Mouse (Mus musculus): Measurements from ENCODE around the gene Pon1. TPM values are rescaled to one million over a fixed set of nuclear protein-coding genes. Genes with fewer than 3 reads are reported as not detected.

Pon1 gene
- polyA plus RNA-seq, 1 experiment from 2014 or later: 11.1 TPM

DNA sequence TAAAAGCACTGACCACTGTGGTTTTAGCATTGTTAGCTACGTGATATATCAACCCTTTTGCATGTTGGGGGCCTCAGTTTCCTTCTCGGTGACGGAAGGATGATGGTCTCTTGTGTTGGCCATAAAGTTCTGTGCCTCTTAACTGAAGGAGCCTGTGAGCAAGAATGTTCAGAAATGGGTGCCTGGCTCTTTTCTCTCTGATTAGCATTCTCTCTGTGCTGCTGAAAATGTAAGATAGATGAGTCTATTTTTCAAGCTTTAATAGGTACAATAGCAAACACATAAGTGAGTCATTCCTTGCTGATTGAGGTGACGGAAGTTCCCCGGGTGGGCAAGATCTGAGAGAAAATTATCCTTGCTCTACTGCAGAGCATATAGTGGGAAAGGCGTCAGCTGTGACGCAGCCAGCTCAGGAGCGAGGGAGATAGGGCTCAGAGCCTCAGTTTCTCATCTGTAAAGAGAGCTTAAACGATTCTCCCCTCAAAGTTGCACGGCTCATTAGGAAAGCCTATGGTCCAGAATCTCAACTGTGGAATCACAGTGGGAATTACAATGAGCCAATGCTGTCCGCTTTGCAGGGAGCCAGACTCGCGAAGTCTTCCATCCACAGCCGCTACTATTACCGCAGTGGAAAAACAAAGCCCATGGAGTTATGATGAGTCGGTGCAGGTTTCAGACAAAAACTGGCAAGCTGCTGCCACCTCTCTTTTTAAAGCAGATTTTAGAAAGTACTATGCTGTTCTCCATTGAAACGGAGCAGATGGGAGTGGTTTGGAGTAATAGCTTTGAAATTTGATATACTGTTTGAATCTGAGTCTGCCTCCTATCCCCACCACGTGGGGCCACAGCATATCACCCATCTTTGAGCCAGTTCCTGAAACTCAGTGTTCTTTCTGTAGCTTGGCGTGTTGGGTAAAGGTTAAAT lies 15.5 kb downstream of the Pon1 start:
- no peaks in the 10 kb centered on the region for H3K36me3 ChIP-seq
- 0 out of 2 replicates have a peak, but pooled peaks cover 6% of the 10 kb centered on the region for H3K4me1 ChIP-seq
- peak overlapping the region; percentile 44 for H3K4me2 ChIP-seq (replicated peaks)
- H3K4me3 ChIP-seq (replicated peaks): peak overlapping the region; percentile 19
- 34% methylated on average over 19 of the region's 19 CpGs for WGBS
- no peaks in the 10 kb centered on the region for H3K9me3 ChIP-seq (replicated peaks)
- H3K27ac ChIP-seq (replicated peaks): no peak overlapping the region
- H3K27me3 ChIP-seq: no peaks in the 10 kb centered on the region
- no peak overlapping the region for H3K9ac ChIP-seq
- ATAC-seq (ENCODE audit: insufficient number of reproducible peaks, low FRiP score, low TSS enrichment, low read depth): no peak

DNA sequence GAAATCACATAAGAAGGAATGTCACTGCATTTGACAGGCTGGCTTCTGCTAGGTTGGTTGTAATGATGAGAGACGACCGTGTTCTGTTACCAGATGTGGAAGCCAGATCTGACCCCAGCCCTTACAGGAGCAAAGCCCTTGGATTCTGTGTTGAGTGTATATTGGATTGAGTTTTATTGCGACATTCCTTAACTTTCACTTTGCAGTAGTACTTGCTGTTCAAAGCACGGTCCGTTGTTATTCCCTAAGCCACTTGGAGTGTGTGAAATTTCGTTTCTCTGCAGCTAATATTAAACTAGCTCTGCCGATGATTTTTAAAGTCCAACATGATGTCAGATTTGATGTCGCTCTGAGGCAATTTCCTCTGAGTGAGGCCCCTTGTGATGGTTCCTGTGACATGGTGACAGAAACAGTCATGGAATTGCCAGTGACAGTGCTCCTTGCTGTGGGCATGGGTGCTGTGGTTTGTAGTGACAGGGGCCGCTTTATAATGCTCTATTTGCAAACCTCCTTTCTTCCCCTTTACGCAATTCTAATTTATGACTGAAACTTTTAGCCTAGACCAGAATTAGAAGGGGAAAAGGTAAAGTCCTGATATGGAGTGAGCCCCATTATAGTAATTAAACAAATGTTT lies 19.4 kb downstream of the Pon1 start:
- no peak overlapping the region for H3K4me2 ChIP-seq (replicated peaks)
- 77% methylated on average over 10 of the region's 10 CpGs for whole genome bisulfite sequencing
- no peak overlapping the region for H3K9ac ChIP-seq
- H3K9me3 ChIP-seq (replicated peaks): no peaks in the 10 kb centered on the region
- H3K27me3 ChIP-seq: no peaks in the 10 kb centered on the region
- H3K27ac ChIP-seq (replicated peaks): no peak overlapping the region
- 0 out of 2 replicates have a peak, but pooled peaks cover 6% of the 10 kb centered on the region for H3K4me1 ChIP-seq
- no peaks in the 10 kb centered on the region for H3K36me3 ChIP-seq
- ATAC-seq (ENCODE audit: insufficient number of reproducible peaks, low FRiP score, low TSS enrichment, low read depth): no peak
- no peak overlapping the region for H3K4me3 ChIP-seq (replicated peaks)

DNA sequence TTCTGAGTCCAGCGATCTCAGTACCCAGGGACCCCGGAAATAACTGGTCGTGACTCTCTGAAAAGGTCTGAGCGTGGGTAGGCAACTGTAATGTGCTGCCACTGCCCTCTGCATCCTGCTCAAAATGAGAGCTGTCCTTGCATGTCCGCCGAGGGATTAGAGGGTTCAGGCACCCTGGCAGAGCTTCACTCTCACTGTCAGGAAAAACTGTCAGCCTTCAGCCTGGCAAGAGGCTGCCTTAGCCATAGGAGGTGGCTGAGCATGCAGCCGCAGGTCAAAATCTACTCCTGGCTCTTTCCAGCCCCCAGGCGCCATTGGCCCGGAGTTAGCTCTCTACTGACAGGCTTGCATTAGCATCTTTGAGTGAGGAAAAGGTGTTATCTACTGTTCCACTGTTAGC lies 21.2 kb downstream of the Pon1 start:
- ATAC-seq (ENCODE audit: insufficient number of reproducible peaks, low FRiP score, low TSS enrichment, low read depth): no peak
- WGBS: 71% methylated on average over 9 of the region's 9 CpGs

DNA sequence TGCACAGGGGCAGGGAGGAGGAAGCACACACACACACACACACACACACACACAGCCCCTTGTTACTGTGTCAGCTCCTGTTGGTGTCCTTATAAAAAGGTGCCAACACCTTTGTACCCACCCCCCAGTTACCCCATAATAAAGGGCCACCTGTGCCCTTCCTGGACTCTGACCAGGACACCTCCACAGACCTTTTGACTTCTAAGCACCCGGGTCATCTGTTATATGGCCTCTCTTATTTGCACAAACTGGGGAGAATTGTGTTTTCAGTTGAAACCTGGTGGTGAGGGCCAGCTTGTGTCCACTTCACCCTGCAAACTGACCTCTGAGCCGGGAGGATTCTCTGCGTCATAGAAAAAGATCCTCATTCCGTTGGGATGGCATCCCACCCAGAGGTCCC lies 22.3 kb downstream of the Pon1 start:
- no peak overlapping the region for H3K4me3 ChIP-seq (replicated peaks)
- 80% methylated on average over 4 of the region's 4 CpGs for WGBS
- H3K27ac ChIP-seq (replicated peaks): no peak overlapping the region
- H3K9ac ChIP-seq: no peak overlapping the region
- no peaks in the 10 kb centered on the region for H3K27me3 ChIP-seq
- no peaks in the 10 kb centered on the region for H3K4me1 ChIP-seq
- no peak for ATAC-seq (ENCODE audit: insufficient number of reproducible peaks, low FRiP score, low TSS enrichment, low read depth)
- no peaks in the 10 kb centered on the region for H3K9me3 ChIP-seq (replicated peaks)
- no peak overlapping the region for H3K4me2 ChIP-seq (replicated peaks)
- no peaks in the 10 kb centered on the region for H3K36me3 ChIP-seq

More for the DNA sequence above, 21.2 kb downstream of the Pon1 start:
- H3K27me3 ChIP-seq: no peaks in the 10 kb centered on the region
- H3K4me2 ChIP-seq (replicated peaks): no peak overlapping the region
- H3K36me3 ChIP-seq: no peaks in the 10 kb centered on the region
- no peaks in the 10 kb centered on the region for H3K4me1 ChIP-seq
- no peak overlapping the region for H3K9ac ChIP-seq
- H3K4me3 ChIP-seq (replicated peaks): no peak overlapping the region
- no peak overlapping the region for H3K27ac ChIP-seq (replicated peaks)
- H3K9me3 ChIP-seq (replicated peaks): no peaks in the 10 kb centered on the region

DNA sequence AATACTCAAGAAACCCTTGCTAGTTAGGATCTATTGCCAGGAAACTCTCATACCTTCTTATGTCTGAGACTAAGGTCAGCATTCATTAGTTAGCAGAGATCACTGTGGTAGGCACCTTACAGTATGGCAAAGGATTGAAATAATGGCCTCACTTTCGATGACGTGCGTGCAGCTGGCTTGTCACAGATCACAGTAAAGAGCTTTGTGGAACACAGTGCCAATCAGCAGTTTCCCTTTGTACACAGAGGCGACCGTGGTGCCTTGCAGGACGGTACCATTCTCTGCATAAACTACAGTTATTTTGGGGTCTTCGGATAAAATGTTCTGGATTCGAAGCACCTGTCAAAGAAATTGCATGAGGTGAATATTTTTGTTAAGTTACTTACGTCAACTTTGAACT lies 25.6 kb downstream of the Pon1 start:
- Histone ChIP-seq H3K4me3 (replicated peaks) (no peak overlapping the region), H3K36me3 (no peaks in the 10 kb centered on the region), H3K27ac (replicated peaks) (no peak overlapping the region), H3K27me3 (no peaks in the 10 kb centered on the region), H3K9me3 (replicated peaks) (no peaks in the 10 kb centered on the region), H3K9ac (no peak overlapping the region), H3K4me1 (0 out of 2 replicates have a peak, but pooled peaks cover 4% of the 10 kb centered on the region), H3K4me2 (replicated peaks) (no peak overlapping the region)
- 82% methylated on average over 9 of the region's 9 CpGs for WGBS
- ATAC-seq (ENCODE audit: insufficient number of reproducible peaks, low FRiP score, low TSS enrichment, low read depth): no peak

DNA sequence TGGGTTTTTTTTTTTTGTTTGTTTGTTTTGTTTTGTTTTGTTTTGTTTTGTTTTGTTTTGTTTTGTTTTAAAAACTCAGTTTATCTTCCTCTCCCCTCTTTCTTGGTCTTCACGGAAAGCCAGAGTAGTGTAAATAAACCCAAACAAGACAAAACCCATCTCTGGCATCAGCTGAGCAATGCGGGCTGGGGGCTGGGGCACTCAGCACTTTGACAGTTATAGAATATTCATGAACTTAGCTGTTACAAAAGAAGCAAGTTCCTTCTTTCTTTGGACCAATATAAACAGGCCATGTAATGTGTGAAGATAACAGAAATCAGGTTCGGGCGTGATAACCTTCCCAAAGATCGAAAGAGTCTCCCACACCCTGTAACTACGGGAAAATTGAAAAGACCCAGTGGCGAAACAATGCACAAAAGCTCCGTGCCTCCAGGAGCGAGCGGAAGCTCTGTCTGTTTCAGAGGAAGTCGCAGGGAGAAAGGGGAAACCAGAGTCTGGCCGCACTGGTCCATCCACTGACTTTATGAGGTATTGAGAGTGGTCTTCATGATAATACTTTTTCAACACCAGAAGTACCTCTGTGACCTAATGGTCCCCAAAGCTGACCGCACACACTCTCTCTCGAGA lies 26.6 kb downstream of the Pon1 start:
- 55% methylated on average over 14 of the region's 14 CpGs for WGBS
- Histone ChIP-seq H3K4me2 (replicated peaks) (no peak overlapping the region), H3K36me3 (no peaks in the 10 kb centered on the region), H3K4me3 (replicated peaks) (no peak overlapping the region), H3K27ac (replicated peaks) (no peak overlapping the region), H3K4me1 (0 out of 2 replicates have a peak, but pooled peaks cover 4% of the 10 kb centered on the region), H3K9ac (no peak overlapping the region), H3K27me3 (no peaks in the 10 kb centered on the region), H3K9me3 (replicated peaks) (no peaks in the 10 kb centered on the region)
- ATAC-seq (ENCODE audit: insufficient number of reproducible peaks, low FRiP score, low TSS enrichment, low read depth): no peak

DNA sequence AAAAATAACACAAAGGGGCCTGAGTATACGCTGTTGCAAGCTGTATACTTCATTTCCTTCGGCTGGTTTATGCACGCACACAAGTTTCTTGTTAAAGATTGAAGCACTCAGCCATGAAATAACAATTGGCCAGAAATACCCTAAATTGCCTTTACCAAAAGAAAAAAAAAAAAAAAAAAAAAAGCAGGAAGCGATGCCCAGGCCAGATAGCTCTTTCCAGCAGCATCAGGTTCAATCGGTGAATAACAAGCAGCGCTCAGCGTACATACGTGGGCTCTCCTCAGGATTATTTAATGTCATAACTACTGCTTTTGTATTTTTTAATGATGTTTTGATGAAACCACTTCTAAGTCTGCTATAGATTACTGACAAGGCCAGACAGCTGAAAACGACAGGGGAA lies 28.9 kb downstream of the Pon1 start:
- H3K4me2 ChIP-seq (replicated peaks): no peak overlapping the region
- no peak overlapping the region for H3K9ac ChIP-seq
- H3K27ac ChIP-seq (replicated peaks): no peak overlapping the region

DNA sequence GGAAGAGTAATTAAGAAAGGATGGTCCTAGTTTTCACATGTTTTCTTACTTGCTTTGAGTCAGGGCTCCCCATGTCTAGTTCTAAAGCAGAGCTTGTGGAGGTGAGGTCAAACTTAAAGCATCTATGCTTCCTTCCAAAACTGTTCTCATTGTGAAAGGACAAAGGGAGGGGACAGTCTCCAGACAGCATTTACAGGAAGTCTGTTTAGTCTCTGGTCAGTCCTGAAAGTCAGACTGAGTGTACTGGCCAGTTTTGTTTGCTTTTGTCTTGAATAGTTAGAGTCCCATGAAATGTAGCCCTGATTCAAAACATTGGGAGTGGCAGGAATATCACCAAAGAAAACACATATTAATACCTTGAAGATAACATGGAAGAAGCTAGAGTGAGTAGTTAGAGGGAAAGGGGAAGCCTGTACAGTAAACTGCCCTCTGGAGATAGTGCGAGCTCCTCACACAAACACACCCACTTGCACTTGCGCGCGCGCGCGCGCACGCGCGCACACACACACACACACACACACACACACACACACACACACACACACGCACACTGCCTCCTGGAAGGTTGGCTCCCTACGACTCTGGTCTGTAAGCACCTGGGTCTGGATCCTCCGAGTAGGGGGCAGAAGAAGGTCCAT lies 30.1 kb downstream of the Pon1 start:
- no peak overlapping the region for H3K9ac ChIP-seq
- H3K4me3 ChIP-seq (replicated peaks): no peak overlapping the region
- WGBS: 93% methylated on average over 14 of the region's 14 CpGs
- 0 out of 2 replicates have a peak, but pooled peaks cover 8% of the 10 kb centered on the region for H3K36me3 ChIP-seq
- H3K4me1 ChIP-seq: 0 out of 2 replicates have a peak, but pooled peaks cover 4% of the 10 kb centered on the region
- H3K4me2 ChIP-seq (replicated peaks): no peak overlapping the region
- no peaks in the 10 kb centered on the region for H3K27me3 ChIP-seq
- ATAC-seq (ENCODE audit: insufficient number of reproducible peaks, low FRiP score, low TSS enrichment, low read depth): no peak
- no peak overlapping the region for H3K27ac ChIP-seq (replicated peaks)
- no peaks in the 10 kb centered on the region for H3K9me3 ChIP-seq (replicated peaks)

More for the DNA sequence above, 28.9 kb downstream of the Pon1 start:
- no peak for ATAC-seq (ENCODE audit: insufficient number of reproducible peaks, low FRiP score, low TSS enrichment, low read depth)
- Histone ChIP-seq H3K4me1 (0 out of 2 replicates have a peak, but pooled peaks cover 4% of the 10 kb centered on the region), H3K36me3 (no peaks in the 10 kb centered on the region), H3K9me3 (replicated peaks) (no peaks in the 10 kb centered on the region), H3K4me3 (replicated peaks) (no peak overlapping the region), H3K27me3 (no peaks in the 10 kb centered on the region)
- WGBS: 38% methylated on average over 9 of the region's 9 CpGs

DNA sequence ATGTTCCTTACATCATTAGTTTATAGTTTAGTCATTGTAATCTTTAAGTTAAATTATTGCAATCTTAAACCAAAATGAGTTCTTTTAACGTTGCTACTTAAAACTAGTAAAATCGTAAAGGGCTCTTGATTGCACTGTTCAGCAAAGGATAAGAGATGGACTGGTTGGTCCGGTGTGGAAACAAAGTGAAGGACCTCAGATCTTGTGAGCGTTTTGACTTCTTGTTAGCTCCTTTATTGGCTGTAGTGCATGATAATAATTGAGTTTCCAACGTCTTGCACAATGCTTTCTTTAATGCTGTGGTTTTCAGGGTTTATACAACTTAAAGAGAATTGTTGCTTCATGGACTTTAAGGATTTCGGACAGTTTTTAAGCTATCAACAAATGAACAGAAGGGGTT lies 31.7 kb downstream of the Pon1 start:
- H3K27me3 ChIP-seq: no peaks in the 10 kb centered on the region
- H3K4me2 ChIP-seq (replicated peaks): no peak overlapping the region
- H3K4me1 ChIP-seq: 0 out of 2 replicates have a peak, but pooled peaks cover 4% of the 10 kb centered on the region
- no peak overlapping the region for H3K9ac ChIP-seq
- no peak for ATAC-seq (ENCODE audit: insufficient number of reproducible peaks, low FRiP score, low TSS enrichment, low read depth)
- H3K4me3 ChIP-seq (replicated peaks): no peak overlapping the region
- no peaks in the 10 kb centered on the region for H3K9me3 ChIP-seq (replicated peaks)
- 0 out of 2 replicates have a peak, but pooled peaks cover 10% of the 10 kb centered on the region for H3K36me3 ChIP-seq
- no peak overlapping the region for H3K27ac ChIP-seq (replicated peaks)
- WGBS: 79% methylated on average over 6 of the region's 6 CpGs

DNA sequence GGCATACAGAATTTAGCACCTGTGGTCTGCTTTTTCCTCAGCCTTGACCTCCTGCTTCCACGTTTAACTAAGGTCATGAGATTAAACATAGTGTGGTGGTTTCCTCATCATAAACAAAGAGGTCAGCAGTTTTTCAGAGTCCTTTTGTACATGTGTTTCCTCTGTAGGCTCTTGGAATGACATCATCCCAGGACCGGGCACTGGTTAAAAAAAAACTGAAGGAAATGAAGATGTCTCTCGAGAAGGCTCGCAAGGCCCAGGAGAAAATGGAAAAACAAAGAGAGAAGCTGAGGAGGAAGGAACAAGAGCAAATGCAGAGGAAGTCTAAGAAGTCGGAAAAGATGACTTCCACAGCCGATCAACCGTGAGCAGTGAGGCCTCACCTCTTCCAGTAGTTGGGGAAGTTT lies 34.4 kb downstream of the Pon1 start:
- Histone ChIP-seq H3K27me3 (no peaks in the 10 kb centered on the region), H3K9me3 (replicated peaks) (no peaks in the 10 kb centered on the region), H3K4me2 (replicated peaks) (no peak overlapping the region), H3K9ac (no peak overlapping the region), H3K36me3 (0 out of 2 replicates have a peak, but pooled peaks cover 10% of the 10 kb centered on the region), H3K4me3 (replicated peaks) (no peak overlapping the region), H3K4me1 (no peaks in the 10 kb centered on the region), H3K27ac (replicated peaks) (no peak overlapping the region)
- WGBS: 74% methylated on average over 7 of the region's 7 CpGs
- ATAC-seq (ENCODE audit: insufficient number of reproducible peaks, low FRiP score, low TSS enrichment, low read depth): no peak

Data from embryonic facial prominence, embryonic 15.5 days (tissue).